Mouse (Mus musculus) lung, embryonic 14.5 days (tissue): ENCODE measurements around the gene Inpp5d. TPM values are rescaled to one million over a fixed set of nuclear protein-coding genes. Genes with fewer than 3 reads are reported as not detected.
"Not testable (repeated sequence)": the region's sequence is repeated elsewhere in the genome, so short reads cannot be mapped to it uniquely, and the experiment has no call there.

ENCODE experiments used
- ATAC-seq: fragments of 200-750 bp; cut with Nextera tagmentation; 2 replicates; pipeline ENCODE4 v1.8.0; 2017; ENCODE audit warnings: mild to moderate bottlenecking, moderate TSS enrichment, moderate library complexity; ENCODE audit not compliant: insufficient read depth
- DNase-seq: peaks from one replicate; pipeline ENCODE4 v3.0.0-alpha.2; 2015
- H3K27ac ChIP-seq: fragments of 300-500 bp; sonication (generic); 2 replicates; pipeline ENCODE4 v1.5.1; 2014; ENCODE audit warnings: low read depth, mild to moderate bottlenecking, moderate library complexity
- H3K27me3 ChIP-seq: fragments of 300-500 bp; sonication (generic); 2 replicates; pipeline ENCODE4 v1.6.1; 2014; ENCODE audit warnings: low read length, control low read depth; ENCODE audit not compliant: insufficient read depth
- H3K36me3 ChIP-seq: fragments of 300-500 bp; sonication (generic); 2 replicates; pipeline ENCODE4 v1.6.1; 2014; ENCODE audit warnings: control low read depth; ENCODE audit not compliant: insufficient read depth
- H3K4me1 ChIP-seq: fragments of 300-500 bp; sonication (generic); 2 replicates; pipeline ENCODE4 v1.6.1; 2014; ENCODE audit warnings: antibody characterized with exemption, control low read depth; ENCODE audit not compliant: insufficient read depth
- H3K4me2 ChIP-seq: fragments of 300-500 bp; sonication (generic); 2 replicates; pipeline ENCODE4 v1.6.1; 2014; ENCODE audit warnings: mild to moderate bottlenecking
- H3K4me3 ChIP-seq: fragments of 300-500 bp; sonication (generic); 2 replicates; pipeline ENCODE4 v1.5.1; 2014; ENCODE audit warnings: low read depth, low read length
- H3K9ac ChIP-seq: fragments of 300-500 bp; sonication (generic); 2 replicates; pipeline ENCODE4 v1.6.1; 2014
- H3K9me3 ChIP-seq: fragments of 300-500 bp; sonication (generic); 2 replicates; pipeline ENCODE4 v1.6.1; 2016; ENCODE audit warnings: low read depth, low read length, control low read depth
- CTCF ChIP-seq: IDR thresholded peaks from 2 replicates; pipeline ENCODE4 v1.5.1; 2016; ENCODE audit warnings: antibody characterized with exemption, low read depth
- WGBS: fragments of 180-500 bp; shearing (Covaris S2); extraction: QIAGEN DNeasy Blood & Tissue Kit; methylation state at CpG from one replicate; pipeline ENCODE4 v1.1.7; 2014; 5-methylcytosine and 5-hydroxymethylcytosine counted together
- polyA plus RNA-seq: library from polyadenylated mRNA; unstranded; fragments of >200 nt; fragmentation: Nextera tagmentation; extraction: Ambion mirVana; gene quantifications from 2 replicates; pipeline ENCODE4 v1.2.1, GENCODE M21; 2014

The Inpp5d gene
- polyA plus RNA-seq, 1 experiment from 2014 or later, result 11.2 TPM

GRCm38 (mm10) chr1:87668300-87668699 lies 48.2 kb downstream of the Inpp5d start:
- Histone ChIP-seq H3K36me3 (no peaks in the 10 kb centered on the region), H3K9me3 (peaks cover 3% of the 10 kb centered on the region; the same call in 1 of the 2 replicates), H3K27me3 (no peaks in the 10 kb centered on the region), H3K4me2 (no peak overlapping the region), H3K4me1 (no peaks in the 10 kb centered on the region), H3K27ac (no peak overlapping the region), H3K9ac (no peak overlapping the region), H3K4me3 (no peak overlapping the region)
- no peak for ATAC-seq
- 88% methylated on average over 7 of the region's 7 CpGs for WGBS
- no peak for TF ChIP-seq CTCF
- DNase-seq, result no peak

GRCm38 (mm10) chr1:87671483-87671882 lies 51.4 kb downstream of the Inpp5d start:
- no peak overlapping the region for H3K4me2 ChIP-seq
- no peak overlapping the region for H3K27ac ChIP-seq
- H3K9ac ChIP-seq, result no peak overlapping the region
- no peaks in the 10 kb centered on the region for H3K36me3 ChIP-seq
- no peaks in the 10 kb centered on the region for H3K9me3 ChIP-seq
- H3K4me3 ChIP-seq, result no peak overlapping the region
- no peaks in the 10 kb centered on the region for H3K27me3 ChIP-seq
- no peak for TF ChIP-seq CTCF
- 59% methylated on average over 4 of the region's 4 CpGs for WGBS
- DNase-seq, result no peak
- no peaks in the 10 kb centered on the region for H3K4me1 ChIP-seq
- no peak for ATAC-seq

DNA sequence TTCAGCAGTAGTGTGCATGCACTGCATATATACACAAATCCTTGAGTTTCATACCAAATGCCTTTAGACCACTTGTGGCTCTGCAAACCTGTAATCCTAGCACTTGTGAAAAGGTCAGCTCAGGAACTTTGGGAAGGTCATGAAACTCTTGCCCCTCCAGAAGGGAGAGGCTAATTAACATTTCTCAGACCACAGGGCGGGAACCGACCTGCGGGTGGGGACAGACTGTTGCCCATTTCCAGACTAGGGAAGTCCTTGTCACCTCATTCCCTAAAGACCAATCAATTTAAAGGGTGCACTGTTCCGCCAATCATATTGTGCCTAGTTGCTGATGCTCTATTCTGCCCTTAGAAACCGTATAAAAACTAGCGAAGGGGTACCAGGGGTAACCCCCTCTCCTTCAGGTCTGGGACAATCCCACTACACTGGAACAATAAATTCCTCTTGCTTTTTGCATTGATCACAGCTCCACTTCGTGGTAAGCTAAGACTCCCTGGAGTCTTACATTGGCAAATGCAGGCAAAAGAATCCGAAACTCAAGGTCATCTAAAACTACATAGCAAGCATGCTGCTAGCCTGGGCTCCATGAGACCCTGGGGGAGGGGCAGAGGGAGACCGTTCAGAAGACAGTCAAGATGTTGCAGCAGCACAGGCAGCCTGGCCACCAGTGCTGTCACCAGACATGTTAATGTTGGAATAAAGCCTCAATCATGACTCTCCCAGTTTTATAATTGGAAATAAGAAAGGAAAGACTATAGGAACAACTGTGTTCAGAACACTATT lies 53.9 kb downstream of the Inpp5d start:
- 72% methylated on average over 9 of the region's 9 CpGs for WGBS
- Histone ChIP-seq H3K27ac (no peak overlapping the region), H3K9ac (no peak overlapping the region), H3K4me2 (no peak overlapping the region), H3K9me3 (no peaks in the 10 kb centered on the region), H3K27me3 (no peaks in the 10 kb centered on the region), H3K36me3 (no peaks in the 10 kb centered on the region), H3K4me3 (no peak overlapping the region), H3K4me1 (no peaks in the 10 kb centered on the region)
- ATAC-seq (no peak), DNase-seq (no peak)
- TF ChIP-seq CTCF, result no peak

GRCm38 (mm10) chr1:87676006-87676405 lies 55.9 kb downstream of the Inpp5d start:
- H3K27ac ChIP-seq, result no peak overlapping the region
- no peaks in the 10 kb centered on the region for H3K36me3 ChIP-seq
- no peak for DNase-seq
- no peaks in the 10 kb centered on the region for H3K4me1 ChIP-seq
- H3K9ac ChIP-seq, result no peak overlapping the region
- TF ChIP-seq CTCF, result no peak
- H3K4me2 ChIP-seq, result no peak overlapping the region
- H3K4me3 ChIP-seq, result no peak overlapping the region
- H3K27me3 ChIP-seq, result no peaks in the 10 kb centered on the region
- 79% methylated on average over 6 of the region's 6 CpGs for WGBS
- ATAC-seq, result no peak
- H3K9me3 ChIP-seq, result no peaks in the 10 kb centered on the region

GRCm38 (mm10) chr1:87679089-87679488 lies 59.0 kb downstream of the Inpp5d start:
- no peak overlapping the region for H3K9ac ChIP-seq
- WGBS, result 69% methylated on average over 5 of the region's 5 CpGs

DNA sequence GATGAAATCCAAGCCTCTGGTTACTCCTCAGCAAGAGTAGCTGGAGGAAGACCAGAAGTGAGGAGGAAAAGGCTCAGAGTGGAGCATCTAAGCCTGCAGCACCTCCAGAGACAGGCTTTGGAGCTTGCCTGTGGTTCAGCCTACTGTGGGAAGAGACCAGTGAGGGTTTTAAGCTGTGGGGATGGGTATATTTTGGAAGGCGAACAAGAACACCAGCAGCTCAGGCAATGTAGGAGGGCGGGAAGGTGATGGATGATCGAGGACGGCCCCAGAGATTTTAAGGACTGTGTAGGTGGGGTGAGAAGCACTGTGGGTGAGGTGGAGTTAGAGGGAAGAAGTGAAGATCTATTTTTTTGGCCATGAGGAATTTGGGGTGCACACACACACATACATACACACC lies 60.8 kb downstream of the Inpp5d start:
- 82% methylated on average over 4 of the region's 4 CpGs for WGBS
- Histone ChIP-seq H3K9ac (no peak overlapping the region), H3K36me3 (no peaks in the 10 kb centered on the region), H3K4me2 (no peak overlapping the region), H3K4me3 (no peak overlapping the region), H3K4me1 (no peaks in the 10 kb centered on the region), H3K27me3 (no peaks in the 10 kb centered on the region), H3K27ac (no peak overlapping the region), H3K9me3 (no peaks in the 10 kb centered on the region)
- no peak for TF ChIP-seq CTCF
- ATAC-seq (no peak), DNase-seq (no peak)

More at GRCm38 (mm10) chr1:87679089-87679488, 59.0 kb downstream of the Inpp5d start:
- no peak for TF ChIP-seq CTCF
- no peak for DNase-seq
- Histone ChIP-seq H3K27ac (no peak overlapping the region), H3K27me3 (no peaks in the 10 kb centered on the region), H3K4me2 (no peak overlapping the region), H3K9me3 (no peaks in the 10 kb centered on the region), H3K4me1 (no peaks in the 10 kb centered on the region), H3K4me3 (no peak overlapping the region), H3K36me3 (no peaks in the 10 kb centered on the region)
- ATAC-seq, result no peak

DNA sequence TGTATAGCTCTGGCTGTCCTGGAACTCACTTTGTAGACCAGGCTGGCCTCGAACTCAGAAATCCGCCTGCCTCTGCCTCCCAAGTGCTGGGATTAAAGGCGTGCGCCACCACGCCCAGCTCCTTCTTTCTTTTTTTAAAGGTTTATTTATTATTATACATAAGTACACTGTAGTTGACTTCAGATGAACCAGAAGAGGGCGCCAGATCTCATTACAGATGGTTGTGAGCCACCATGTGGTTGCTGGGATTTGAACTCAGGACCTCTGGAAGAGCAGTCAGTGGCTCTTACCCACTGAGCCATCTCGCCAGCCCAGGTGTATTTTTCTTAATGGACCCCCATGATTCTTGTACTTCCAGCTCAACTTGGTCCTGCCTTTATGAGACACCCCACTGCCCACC lies 62.4 kb downstream of the Inpp5d start:
- not testable (repeated sequence) for H3K27ac ChIP-seq, H3K4me3 ChIP-seq, DNase-seq, H3K4me1 ChIP-seq, H3K27me3 ChIP-seq, H3K9ac ChIP-seq, H3K4me2 ChIP-seq, ATAC-seq, H3K9me3 ChIP-seq, H3K36me3 ChIP-seq
- WGBS, result 73% methylated on average over 7 of the region's 7 CpGs

- 82% methylated on average over 5 of the region's 5 CpGs for whole genome bisulfite sequencing
- TF ChIP-seq CTCF, result no peak
- Histone ChIP-seq H3K27ac (no peak overlapping the region), H3K4me3 (no peak overlapping the region), H3K4me1 (no peaks in the 10 kb centered on the region), H3K4me2 (no peak overlapping the region), H3K27me3 (no peaks in the 10 kb centered on the region), H3K9me3 (no peaks in the 10 kb centered on the region), H3K9ac (no peak overlapping the region), H3K36me3 (no peaks in the 10 kb centered on the region)
- ATAC-seq (no peak), DNase-seq (no peak)
These were observed 64.0 kb downstream of the Inpp5d start for GRCm38 (mm10) chr1:87684071-87684470.
